Mouse (Mus musculus) CH12.LX (cell line): ENCODE results near the gene Psmf1. TPM values are rescaled to one million over a fixed set of nuclear protein-coding genes. Genes with fewer than 3 reads are reported as not detected.
A peak's percentile ranks its signal among the peaks of the same experiment; 100 is the strongest.

ENCODE experiments used
- DNase-seq: peaks from one replicate; pipeline ENCODE4 v3.0.0-alpha.2; 2013; ENCODE audit errors: extremely low read depth
- H3K27ac ChIP-seq: 2 replicates; pipeline ENCODE4 v1.5.1; 2012; ENCODE audit warnings: low read depth, mild to moderate bottlenecking, control low read depth, moderate library complexity; ENCODE audit not compliant: insufficient read depth
- H3K27me3 ChIP-seq: replicated peaks from 2 replicates; pipeline ENCODE3; 2012; ENCODE audit warnings: inconsistent platforms
- H3K36me3 ChIP-seq, 2 experiments: replicated peaks in 1 of 2; 2 replicates each; pipeline versions ENCODE3 to v1.6.1; 2012; ENCODE audit warnings: inconsistent platforms in 1 of 2, low read length in 1 of 2, mild to moderate bottlenecking in 1 of 2, mixed read lengths in 1 of 2, moderate library complexity in 1 of 2; ENCODE audit not compliant: control insufficient read depth in 1 of 2, insufficient read depth in 1 of 2
- H3K4me1 ChIP-seq, 2 experiments: 2 replicates each; pipeline ENCODE4 v1.6.1; 2012; ENCODE audit warnings: inconsistent platforms in 1 of 2, moderate library complexity in 1 of 2; ENCODE audit not compliant: insufficient read depth in 2 of 2, control insufficient read depth in 1 of 2
- H3K4me2 ChIP-seq: 2 replicates; pipeline ENCODE4 v1.6.1; 2012; ENCODE audit warnings: low read depth, mild to moderate bottlenecking, control low read depth; ENCODE audit not compliant: poor library complexity, insufficient read depth, severe bottlenecking
- H3K4me3 ChIP-seq, 3 experiments: fragments of 150-350 bp in 1 of 3; sonication (generic) in 1 of 3; replicated peaks in 1 of 3; 2 replicates each; pipeline versions ENCODE3 to v1.5.1; 2011 to 2012; ENCODE audit warnings: low read depth in 2 of 3, low read length in 2 of 3, mild to moderate bottlenecking in 2 of 3, moderate library complexity in 2 of 3, control low read depth in 1 of 3, improper control_type of control experiment in 1 of 3, inconsistent platforms in 1 of 3, mixed read lengths in 1 of 3; ENCODE audit not compliant: poor library complexity in 1 of 3
- H3K79me2 ChIP-seq: replicated peaks from 2 replicates; pipeline ENCODE4 v1.6.1; 2012; ENCODE audit warnings: mild to moderate bottlenecking, moderate library complexity; ENCODE audit not compliant: control insufficient read depth, poor library complexity, insufficient read depth, severe bottlenecking; ENCODE audit errors: extremely low read depth
- H3K9ac ChIP-seq: 2 replicates; pipeline ENCODE4 v1.6.1; 2012; ENCODE audit warnings: low read depth, mild to moderate bottlenecking, control low read depth, moderate library complexity; ENCODE audit not compliant: insufficient read depth
- H3K9me3 ChIP-seq: replicated peaks from 2 replicates; pipeline ENCODE3; 2012; ENCODE audit warnings: low read length, inconsistent platforms, mixed read lengths
- CHD1 ChIP-seq: IDR thresholded peaks from 2 replicates; pipeline ENCODE4 v1.6.1; 2012; ENCODE audit warnings: low read depth, low read length, improper control_type of control experiment, inconsistent platforms
- CHD2 ChIP-seq: IDR thresholded peaks from 2 replicates; pipeline ENCODE4 v1.6.1; 2011; ENCODE audit warnings: low read length, improper control_type of control experiment
- CTCF ChIP-seq, 2 experiments: IDR thresholded peaks in 1 of 2; conservative IDR thresholded peaks in 1 of 2; 2 replicates each; pipeline ENCODE4 v1.5.1; 2011 to 2012; ENCODE audit warnings: low read depth in 2 of 2, low read length in 2 of 2, improper control_type of control experiment in 1 of 2, inconsistent platforms in 1 of 2, mild to moderate bottlenecking in 1 of 2, moderate library complexity in 1 of 2
- EP300 ChIP-seq: IDR thresholded peaks from 2 replicates; pipeline ENCODE4 v1.6.1; 2011; ENCODE audit warnings: low read length, improper control_type of control experiment
- ETS1 ChIP-seq: conservative IDR thresholded peaks from 2 replicates; pipeline ENCODE4 v1.6.1; 2012; ENCODE audit warnings: low read depth, mild to moderate bottlenecking, inconsistent platforms, low read length, improper control_type of control experiment, moderate library complexity
- IRF4 ChIP-seq: IDR thresholded peaks from 2 replicates; pipeline ENCODE4 v1.6.1; 2014; ENCODE audit warnings: low read depth, mild to moderate bottlenecking, inconsistent platforms, low read length, improper control_type of control experiment
- JUND ChIP-seq: conservative IDR thresholded peaks from 2 replicates; pipeline ENCODE4 v1.6.1; 2011; ENCODE audit warnings: low read depth, low read length, improper control_type of control experiment
- MAFK ChIP-seq: IDR thresholded peaks from 2 replicates; pipeline ENCODE4 v1.6.1; 2011; ENCODE audit warnings: low read length, improper control_type of control experiment; ENCODE audit not compliant: insufficient replicate concordance
- MYC ChIP-seq: IDR thresholded peaks from 2 replicates; pipeline ENCODE4 v1.6.1; 2011; ENCODE audit warnings: low read depth, mild to moderate bottlenecking, improper control_type of control experiment, low read length
- NRF1 ChIP-seq: IDR thresholded peaks from 2 replicates; pipeline ENCODE4 v1.6.1; 2014; ENCODE audit warnings: low read depth, mild to moderate bottlenecking, inconsistent platforms, low read length, improper control_type of control experiment, moderate library complexity
- PAX5 ChIP-seq: IDR thresholded peaks from 2 replicates; pipeline ENCODE4 v1.6.1; 2012; ENCODE audit warnings: low read length, inconsistent platforms, mixed read lengths
- RCOR1 ChIP-seq: conservative IDR thresholded peaks from 2 replicates; pipeline ENCODE4 v1.6.1; 2012; ENCODE audit warnings: low read depth, mild to moderate bottlenecking, inconsistent platforms, low read length, improper control_type of control experiment
- SIN3A ChIP-seq: IDR thresholded peaks from 2 replicates; pipeline ENCODE4 v1.6.1; 2012; ENCODE audit warnings: low read length, improper control_type of control experiment, inconsistent platforms
- SMC3 ChIP-seq: IDR thresholded peaks from 2 replicates; pipeline ENCODE4 v1.6.1; 2011; ENCODE audit warnings: low read depth, low read length, improper control_type of control experiment
- USF1 ChIP-seq: IDR thresholded peaks from 2 replicates; pipeline ENCODE4 v1.6.1; 2014; ENCODE audit warnings: low read depth, mild to moderate bottlenecking, inconsistent platforms, low read length, improper control_type of control experiment
- ZKSCAN1 ChIP-seq: IDR thresholded peaks from 2 replicates; pipeline ENCODE4 v1.6.1; 2012; ENCODE audit warnings: low read depth, inconsistent platforms, low read length, improper control_type of control experiment, borderline replicate concordance
- ZMIZ1 ChIP-seq: IDR thresholded peaks from 2 replicates; pipeline ENCODE4 v1.6.1; 2012; ENCODE audit warnings: low read depth, mild to moderate bottlenecking, inconsistent platforms, low read length, improper control_type of control experiment
- ZNF384 ChIP-seq: IDR thresholded peaks from 2 replicates; pipeline ENCODE4 v1.6.1; 2012; ENCODE audit warnings: low read depth, low read length, improper control_type of control experiment, inconsistent platforms
- dilution Hi-C: fragments of 300-500 bp; cut with MboI; formaldehyde crosslinking; loops from 2 replicates; pipeline ENCODE4 v1.14.3; 2020; ENCODE audit warnings: low sequenced_read_pairs; ENCODE audit not compliant: extremely low pct_unique_long_range_greater_than_20kb, extremely low pct_ligation_motif_present
- in situ Hi-C: fragments of 300-500 bp; cut with MboI; formaldehyde crosslinking; loops from 3 replicates; pipeline ENCODE4 v1.14.3; 2019; ENCODE audit warnings: low sequenced_read_pairs, low pct_ligation_motif_present, low pct_unique_long_range_greater_than_20kb, mixed read lengths
- polyA plus RNA-seq: library from polyadenylated mRNA; unstranded; fragments of >175 nt; gene quantifications from 2 replicates; pipeline ENCODE4 v1.2.1, GENCODE M21; 2012; ENCODE audit warnings: low read depth; ENCODE audit not compliant: insufficient read length
- total RNA-seq, 2 experiments: library from RNA; depleted of rRNA; stranded (reverse); fragments of 300-350 nt in 1 of 2; fragments of >200 nt in 1 of 2; gene quantifications; 2 replicates each; pipeline ENCODE4 v1.2.3; 2012 to 2014

Psmf1 gene
- total and polyA plus RNA-seq, 3 experiments: 29.5 to 59.7 (median 32.5) TPM

GRCm38 (mm10) chr2:151739505-151739904 lies 4.5 kb downstream of the Psmf1 start:
- dilution Hi-C loops: no loop called here
- Histone ChIP-seq H3K9me3 (no peaks in the 10 kb centered on the region), H3K4me2 (peak overlapping the region; percentile 83), H3K4me1 (peaks cover 9 to 28% of the 10 kb centered on the region in 2 experiments), H3K27me3 (peaks cover 8% of the 10 kb centered on the region), H3K4me3 (no peak overlapping the region), H3K9ac (peak overlapping the region; percentile 20; the same call in 1 of the 2 replicates), H3K27ac (no peak overlapping the region), H3K36me3 (peaks cover 12 to 37% of the 10 kb centered on the region in 2 experiments), H3K79me2 (peaks cover 33% of the 10 kb centered on the region)
- in situ Hi-C loops: no loop called here
- no peak for DNase-seq
- TF ChIP-seq ZNF384 (no peak), RCOR1 (no peak), MYC (no peak), CTCF (conservative IDR thresholded peaks at IDR 0.05 in 1 of 2, IDR thresholded peaks at IDR 0.05 in 1 of 2; ENCODE audit: low read depth in 2 of 2, low read length in 2 of 2) (no peak), SIN3A (no peak), ZMIZ1 (no peak), USF1 (no peak), ZKSCAN1 (no peak), PAX5 (no peak), NRF1 (no peak), CHD2 (no peak), CHD1 (no peak), ETS1 (no peak)
- TF ChIP-seq, all 38 proteins: peak for 0

GRCm38 (mm10) chr2:151739081-151739480 lies 4.9 kb downstream of the Psmf1 start:
- Histone ChIP-seq H3K27me3 (peaks cover 7% of the 10 kb centered on the region), H3K36me3 (peaks cover 16 to 41% of the 10 kb centered on the region in 2 experiments), H3K4me1 (peaks cover 9 to 28% of the 10 kb centered on the region in 2 experiments), H3K79me2 (peaks cover 33% of the 10 kb centered on the region), H3K9ac (no peak overlapping the region; the same call in 1 of the 2 replicates), H3K9me3 (no peaks in the 10 kb centered on the region), H3K27ac (no peak overlapping the region), H3K4me2 (peak overlapping the region; percentile 83), H3K4me3 (no peak overlapping the region)
- dilution Hi-C loops (no loop called here), in situ Hi-C loops (no loop called here)
- DNase-seq: no peak
- TF ChIP-seq IRF4 (no peak), JUND (no peak), MAFK (no peak), SMC3 (no peak), EP300 (no peak)
